Mouse (Mus musculus): Measurements from ENCODE around the gene Otud3.

The Otud3 gene

GRCm38 (mm10) chr4:138852961-138853360, 60.8 kb downstream of the Otud3 start:
- DNase-seq (ENCODE audit: low spot score in 2 of 2): no peak

- peak; percentile 59 to 63 for DNase-seq (ENCODE audit: low spot score in 2 of 2)
Observed at GRCm38 (mm10) chr4:138851463-138851862, 62.3 kb downstream of the Otud3 start.
